In the genomic region with DNA sequence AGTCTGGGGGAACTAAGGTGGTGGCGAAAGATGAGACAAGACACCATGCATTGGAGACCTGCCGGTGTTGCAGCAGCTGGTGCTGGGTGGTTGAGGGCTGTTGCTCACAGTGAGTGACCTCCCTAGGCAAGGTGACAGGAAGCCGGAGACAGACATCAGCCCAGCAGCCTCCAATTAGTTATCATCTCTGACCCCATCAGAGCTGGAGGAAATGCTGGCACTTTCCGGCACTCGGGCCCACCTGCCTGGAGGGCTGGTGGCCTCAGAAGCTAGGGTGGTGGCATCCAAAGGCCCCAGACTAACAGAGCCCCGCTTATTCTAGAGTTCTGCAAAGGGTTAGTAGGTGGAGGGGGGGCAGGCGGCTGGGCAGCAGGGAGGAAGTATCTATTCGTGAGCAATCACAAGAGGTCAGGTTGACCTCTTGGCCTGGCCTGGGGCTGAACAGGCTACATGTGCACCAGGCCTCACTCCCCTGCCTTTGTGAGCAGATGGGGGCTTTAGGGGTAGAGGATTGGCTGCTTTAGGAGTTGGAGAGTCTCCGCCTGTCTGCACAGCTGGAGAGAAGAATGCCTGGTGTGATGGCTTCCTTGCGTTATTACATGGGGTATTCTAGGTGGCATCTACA, we compare ENCODE assay signal across 27 mouse cellular contexts.
DNase-seq lines count a peak whose midpoint lies in the region; ATAC-seq lines count a peak whose summit lies in the region.
"Had no signal": no experiment of that assay in that cellular context is flagged by ENCODE, and none has a peak within 500 bp of the region (broad histone marks: within the 10 kb centered on the region; RNA-seq: fewer than 3 reads in every experiment).

No protein-coding gene starts in this region.

- ATAC-seq in hindbrain, embryonic 12.5 days (ENCODE audit: low FRiP score), result no peak
- ATAC-seq in kidney, embryonic 15.5 days (replicated peaks; ENCODE audit: low FRiP score), result no peak
- ATAC-seq: CD4-positive, CD25-positive, alpha-beta regulatory T cell, adult 4 months; forebrain, embryonic 14.5 days; forebrain, postnatal 0 days had no signal

- WGBS in hindbrain, embryonic 10.5 days, result 40% methylated on average over 10 of the region's 10 CpGs
- 56% methylated on average over 10 of the region's 10 CpGs for WGBS in hindbrain, embryonic 12.5 days
- 48% methylated on average over 10 of the region's 10 CpGs for WGBS in kidney, embryonic 15.5 days
- WGBS in embryonic facial prominence, embryonic 10.5 days, result 27% methylated on average over 10 of the region's 10 CpGs

- H3K4me2 ChIP-seq in hindbrain, embryonic 12.5 days (replicated peaks), result no peak overlapping the region
- no peak overlapping the region for H3K4me2 ChIP-seq in kidney, embryonic 15.5 days
- H3K4me2 ChIP-seq: embryonic facial prominence, embryonic 13.5 days; heart, embryonic 12.5 days; heart, embryonic 15.5 days; hindbrain, embryonic 15.5 days had no signal

- intact Hi-C loops in gastrocnemius, postnatal 14 days (cut with DNase I; ENCODE audit: low total_unique reads), result no loop called here

- no peak overlapping the region for H3K9ac ChIP-seq in hindbrain, embryonic 12.5 days
- H3K9ac ChIP-seq in kidney, embryonic 15.5 days, result no peak overlapping the region
- H3K9ac ChIP-seq: embryonic facial prominence, embryonic 13.5 days; forebrain, postnatal 0 days; heart, embryonic 12.5 days; heart, embryonic 15.5 days; hindbrain, embryonic 15.5 days had no signal

- DNase-seq in hindbrain, embryonic 10.5 days (ENCODE audit: low spot score), result peak; percentile 31
- DNase-seq in kidney, postnatal 36 days, result peak; percentile 5 to 20
- DNase-seq in retina, postnatal 1 day, result peak; percentile 30
- no peak for DNase-seq in retina, embryonic 14.5 days (ENCODE audit: low spot score)
- peak; percentile 65 for DNase-seq in embryonic facial prominence, embryonic 10.5 days (ENCODE audit: low spot score)
- no peak for DNase-seq in gastrocnemius, postnatal 14 days
- DNase-seq: adrenal gland, adult 2 months; adrenal gland, postnatal 14 days; cerebellum, adult 11 months; cerebellum, adult 2 months; cerebellum, adult 9-11 months; cerebellum, postnatal 36 days; forebrain, postnatal 0 days; gastrocnemius, adult 2 months; gastrocnemius, postnatal 25 days; heart, adult 18-20 months; heart, postnatal 10 days; heart, postnatal 36 days had no signal

- no peak overlapping the region for H3K27ac ChIP-seq in hindbrain, embryonic 10.5 days
- H3K27ac ChIP-seq in hindbrain, embryonic 12.5 days, result no peak overlapping the region
- H3K27ac ChIP-seq in kidney, embryonic 15.5 days, result no peak overlapping the region
- H3K27ac ChIP-seq in embryonic facial prominence, embryonic 10.5 days (replicated peaks), result peak overlapping the region; percentile 48
- H3K27ac ChIP-seq: embryonic facial prominence, embryonic 13.5 days; gastrocnemius, adult 2 months; heart, embryonic 15.5 days; hindbrain, embryonic 15.5 days had no signal

- no peaks in the 10 kb centered on the region for H3K36me3 ChIP-seq in hindbrain, embryonic 10.5 days
- no peaks in the 10 kb centered on the region for H3K36me3 ChIP-seq in hindbrain, embryonic 12.5 days
- H3K36me3 ChIP-seq in kidney, embryonic 15.5 days, result no peaks in the 10 kb centered on the region
- H3K36me3 ChIP-seq in embryonic facial prominence, embryonic 10.5 days (replicated peaks), result no peaks in the 10 kb centered on the region
- H3K36me3 ChIP-seq: embryonic facial prominence, embryonic 13.5 days; heart, embryonic 12.5 days; heart, embryonic 15.5 days; hindbrain, embryonic 15.5 days had no signal

- H3K4me3 ChIP-seq in hindbrain, embryonic 10.5 days, result no peak overlapping the region
- no peak overlapping the region for H3K4me3 ChIP-seq in hindbrain, embryonic 12.5 days
- H3K4me3 ChIP-seq in kidney, embryonic 15.5 days (replicated peaks), result no peak overlapping the region
- no peak overlapping the region for H3K4me3 ChIP-seq in embryonic facial prominence, embryonic 10.5 days
- H3K4me3 ChIP-seq: embryonic facial prominence, embryonic 13.5 days; erythroblast, embryonic 14.5 days; gastrocnemius, adult 2 months; heart, embryonic 12.5 days; heart, embryonic 15.5 days; hindbrain, embryonic 15.5 days had no signal

- no peaks in the 10 kb centered on the region for H3K9me3 ChIP-seq in hindbrain, embryonic 10.5 days
- no peaks in the 10 kb centered on the region for H3K9me3 ChIP-seq in hindbrain, embryonic 12.5 days (replicated peaks)
- H3K9me3 ChIP-seq in kidney, embryonic 15.5 days (replicated peaks), result no peaks in the 10 kb centered on the region
- no peaks in the 10 kb centered on the region for H3K9me3 ChIP-seq in embryonic facial prominence, embryonic 10.5 days
- H3K9me3 ChIP-seq: embryonic facial prominence, embryonic 13.5 days; heart, embryonic 12.5 days; heart, embryonic 15.5 days; hindbrain, embryonic 15.5 days had no signal

- H3K4me1 ChIP-seq in hindbrain, embryonic 10.5 days (replicated peaks), result peaks cover 19% of the 10 kb centered on the region
- H3K4me1 ChIP-seq in hindbrain, embryonic 12.5 days, result no peaks in the 10 kb centered on the region
- peaks cover 7% of the 10 kb centered on the region for H3K4me1 ChIP-seq in kidney, embryonic 15.5 days
- peaks cover 30% of the 10 kb centered on the region for H3K4me1 ChIP-seq in embryonic facial prominence, embryonic 10.5 days
- H3K4me1 ChIP-seq: embryonic facial prominence, embryonic 13.5 days; heart, embryonic 12.5 days; heart, embryonic 15.5 days; hindbrain, embryonic 15.5 days had no signal

- peaks cover 31% of the 10 kb centered on the region; the same call in 1 of the 2 replicates for H3K27me3 ChIP-seq in hindbrain, embryonic 10.5 days (ENCODE audit: insufficient read depth, poor library complexity, severe bottlenecking)
- peaks cover 9% of the 10 kb centered on the region; the same call in 1 of the 2 replicates for H3K27me3 ChIP-seq in hindbrain, embryonic 12.5 days
- H3K27me3 ChIP-seq in kidney, embryonic 15.5 days, result peaks cover 21% of the 10 kb centered on the region
- H3K27me3 ChIP-seq in embryonic facial prominence, embryonic 10.5 days (replicated peaks; ENCODE audit: low read depth, poor library complexity, severe bottlenecking), result peaks cover 43% of the 10 kb centered on the region
- H3K27me3 ChIP-seq: hindbrain, embryonic 15.5 days had no signal

Comparison
In these comparisons a context has a peak if more than half of its experiments do, and no peak if none do; other contexts are left out.
1. DNase-seq: peak in hindbrain, embryonic 10.5 days (single experiment), kidney, postnatal 36 days (2 of 2), retina, postnatal 1 day (single experiment) and embryonic facial prominence, embryonic 10.5 days (single experiment); none in retina, embryonic 14.5 days (single experiment) and gastrocnemius, postnatal 14 days (single experiment).